Mouse (Mus musculus) telencephalon, adult 2 months (tissue): ENCODE measurements around the gene Setd5.
A peak's percentile ranks its signal among the peaks of the same experiment; 100 is the strongest.

Experiments used
- DNase-seq: peaks from one replicate; pipeline ENCODE4 v3.0.0-alpha.2; 2011; ENCODE audit warnings: low read depth, low spot score

Setd5 gene

GRCm38 (mm10) chr6:113054552-113055107 lies 22.5 kb upstream of the Setd5 start:
- no peak for DNase-seq

- no peak for DNase-seq
These were observed 16.1 kb upstream of the Setd5 start for GRCm38 (mm10) chr6:113060892-113061563.

- DNase-seq = no peak
These were observed 14.9 kb upstream of the Setd5 start for GRCm38 (mm10) chr6:113062253-113062652.

- DNase-seq = no peak
These were observed 13.8 kb upstream of the Setd5 start for GRCm38 (mm10) chr6:113063363-113063762.

GRCm38 (mm10) chr6:113065186-113065585 lies 12.0 kb upstream of the Setd5 start:
- DNase-seq = no peak

GRCm38 (mm10) chr6:113069154-113069553 lies 8.0 kb upstream of the Setd5 start:
- no peak for DNase-seq

- DNase-seq = no peak
These were observed 1.9 kb upstream of the Setd5 start for GRCm38 (mm10) chr6:113075261-113075660.

GRCm38 (mm10) chr6:113076012-113076685 lies 1.0 kb upstream of the Setd5 start:
- DNase-seq = peak; percentile 58

- peak; percentile 12 for DNase-seq
These were observed 435 bp downstream of the Setd5 start for GRCm38 (mm10) chr6:113077569-113078030.

- DNase-seq = peak; percentile 21
These were observed 1.0 kb downstream of the Setd5 start for GRCm38 (mm10) chr6:113078031-113078721.

- DNase-seq = peak; percentile 12
These were observed 2.3 kb downstream of the Setd5 start for GRCm38 (mm10) chr6:113079492-113079891.

- no peak for DNase-seq
These were observed 5.1 kb downstream of the Setd5 start for GRCm38 (mm10) chr6:113082229-113082628.

- peak; percentile 15 for DNase-seq
These were observed 7.4 kb downstream of the Setd5 start for GRCm38 (mm10) chr6:113084590-113084989.

- no peak for DNase-seq
These were observed 16.0 kb downstream of the Setd5 start for GRCm38 (mm10) chr6:113093206-113093605.

GRCm38 (mm10) chr6:113095547-113095946 lies 18.4 kb downstream of the Setd5 start:
- DNase-seq = no peak

- DNase-seq = no peak
These were observed 20.5 kb downstream of the Setd5 start for GRCm38 (mm10) chr6:113097662-113098061.

- DNase-seq = peak; percentile 92
These were observed 22.6 kb downstream of the Setd5 start for GRCm38 (mm10) chr6:113099640-113100289.

- DNase-seq = no peak
These were observed 25.4 kb downstream of the Setd5 start for GRCm38 (mm10) chr6:113102541-113102940.

GRCm38 (mm10) chr6:113103765-113104164 lies 26.6 kb downstream of the Setd5 start:
- no peak for DNase-seq

GRCm38 (mm10) chr6:113109378-113109777 lies 32.2 kb downstream of the Setd5 start:
- DNase-seq = no peak

- DNase-seq = no peak
These were observed 32.8 kb downstream of the Setd5 start for GRCm38 (mm10) chr6:113109956-113110355.

- no peak for DNase-seq
These were observed 43.6 kb downstream of the Setd5 start for GRCm38 (mm10) chr6:113120806-113121205.
